Mouse (Mus musculus) thymus, adult 2 months (tissue): ENCODE data around the gene Pxylp1.

Source experiments
- CTCF ChIP-seq: fragments of 200-500 bp; IDR thresholded peaks from 2 replicates; pipeline ENCODE4 v1.5.1; 2012; ENCODE audit warnings: mild to moderate bottlenecking, control low read depth, low read length, moderate library complexity, borderline replicate concordance; ENCODE audit not compliant: control insufficient read depth, poor library complexity, insufficient read depth; ENCODE audit errors: extremely low read depth
- POLR2A ChIP-seq: fragments of 200-500 bp; IDR thresholded peaks from 2 replicates; pipeline ENCODE4 v1.6.1; 2012; ENCODE audit warnings: mild to moderate bottlenecking, low read length, control low read depth, moderate library complexity; ENCODE audit not compliant: control insufficient read depth, poor library complexity, insufficient read depth; ENCODE audit errors: extremely low read depth

DNA sequence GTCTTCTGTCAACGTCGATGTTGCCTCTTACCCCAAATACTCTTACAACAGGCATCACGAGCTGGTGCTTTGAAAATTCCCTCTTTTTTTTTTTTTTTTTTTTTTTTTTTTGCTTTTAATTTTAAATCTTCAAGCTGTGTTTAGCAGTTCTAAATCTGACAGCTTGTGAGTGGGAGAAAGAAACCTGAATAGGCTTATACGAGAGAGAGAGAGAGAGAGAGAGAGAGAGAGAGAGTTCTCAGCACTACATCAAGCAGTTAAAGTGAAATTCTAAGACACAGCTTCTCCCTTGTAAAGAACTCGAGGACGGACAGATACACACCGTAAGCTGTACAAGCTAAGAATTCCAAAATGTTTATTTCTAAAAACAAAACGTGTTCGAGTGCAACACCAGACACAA, 69.5 kb downstream of the Pxylp1 start:
- no peak for TF ChIP-seq POLR2A
- TF ChIP-seq CTCF, result no peak
